Mouse (Mus musculus): ENCODE data around the gene Tedc2.

DNA sequence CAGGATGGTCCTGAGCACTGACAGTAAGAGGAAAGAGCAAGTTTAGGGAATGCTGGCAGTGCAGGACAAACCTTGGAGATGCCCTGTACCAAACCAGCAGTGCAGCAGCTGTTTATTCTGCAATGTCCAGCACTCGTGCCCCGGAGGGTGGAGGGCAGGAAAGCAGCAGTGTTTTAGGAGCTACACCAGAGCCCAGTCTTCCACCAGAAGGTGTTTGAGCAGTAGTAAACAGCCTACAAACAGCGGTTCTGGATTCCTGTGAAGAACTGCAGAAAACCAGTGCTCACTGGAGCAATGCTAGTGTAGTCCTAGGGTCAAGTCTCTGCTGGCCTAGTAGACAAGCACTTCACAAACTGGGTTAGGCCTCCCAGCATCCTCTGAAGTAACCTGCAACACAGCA lies 46.4 kb downstream of the Tedc2 start:
- TF ChIP-seq CTCF (IDR thresholded peaks at IDR 0.05; ENCODE audit: extremely low read depth, insufficient read depth, insufficient read length, insufficient replicate concordance) (no peak), POLR2A (IDR thresholded peaks at IDR 0.05; ENCODE audit: low read depth, low read length) (no peak)
